Comparison of ENCODE assay signal across 28 mouse cellular contexts in the genomic region with DNA sequence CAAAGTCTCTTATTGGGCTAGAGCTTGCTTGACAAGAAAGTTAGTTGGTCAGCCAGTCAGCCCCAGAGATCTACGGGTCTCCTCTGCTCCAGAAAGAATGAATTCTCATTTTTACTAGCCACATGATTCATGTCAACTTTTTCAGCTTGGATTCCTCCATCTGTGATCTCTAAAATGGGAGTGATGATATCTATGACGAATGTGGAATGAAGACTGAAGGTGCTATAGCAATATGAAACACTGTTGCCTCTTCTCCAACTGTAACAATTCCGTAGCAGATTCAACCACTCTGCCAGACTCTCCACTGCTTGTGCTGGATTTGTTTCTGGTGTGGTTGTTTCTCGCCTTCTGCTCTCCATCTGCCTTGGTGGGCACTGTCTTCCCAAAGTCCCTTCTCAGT. TPM values are rescaled to one million over a fixed set of nuclear protein-coding genes. Genes with fewer than 3 reads are reported as not detected.
"Had no signal": no experiment of that assay in that cellular context is flagged by ENCODE, and none has a peak within 500 bp of the region (broad histone marks: within the 10 kb centered on the region; RNA-seq: fewer than 3 reads in every experiment).

No protein-coding gene starts in this region.

- H3K4me3 ChIP-seq: left cerebral cortex, adult 2 months; lung, embryonic 15.5 days; neural tube, embryonic 12.5 days; stomach, embryonic 15.5 days had no signal

- H3K36me3 ChIP-seq: lung, embryonic 15.5 days; neural tube, embryonic 12.5 days; stomach, embryonic 15.5 days had no signal

- H3K27ac ChIP-seq: left cerebral cortex, adult 2 months; liver, embryonic 14.5 days; lung, embryonic 15.5 days; neural tube, embryonic 12.5 days; stomach, embryonic 15.5 days had no signal

- H3K4me2 ChIP-seq: liver, embryonic 11.5 days; lung, embryonic 15.5 days; midbrain, embryonic 11.5 days; neural tube, embryonic 12.5 days; stomach, embryonic 15.5 days had no signal

- H3K4me1 ChIP-seq: neural tube, embryonic 12.5 days; stomach, embryonic 15.5 days had no signal

- H3K9ac ChIP-seq: liver, embryonic 14.5 days; liver, postnatal 0 days; lung, embryonic 15.5 days; neural tube, embryonic 12.5 days; stomach, embryonic 15.5 days had no signal

- H3K9me3 ChIP-seq: lung, embryonic 15.5 days; neural tube, embryonic 12.5 days; stomach, embryonic 15.5 days had no signal

- DNase-seq: layer of hippocampus, postnatal 36 days; liver, postnatal 0 days; midbrain, embryonic 14.5 days; retina, postnatal 1 day; right cerebral cortex, postnatal 25 days; spleen, adult 18-20 months; thymus, adult 18-20 months; thymus, postnatal 36 days had no signal

- H3K27me3 ChIP-seq: neural tube, embryonic 12.5 days; stomach, embryonic 15.5 days had no signal

- ATAC-seq: liver, postnatal 0 days had no signal

RNA-seq across cellular contexts. Expression of gene Rnf39, which starts 11.6 kb away (rescaled TPM):
- total RNA-seq: megakaryocyte progenitor cell, adult 5-6 weeks; megakaryocyte-erythroid progenitor cell, adult 5-6 weeks had no signal

RNA-seq across cellular contexts. Expression of gene Trim31, which starts 33.2 kb away (rescaled TPM):
- total RNA-seq: layer of hippocampus, adult 8-10 months; layer of hippocampus, postnatal 10 days; layer of hippocampus, postnatal 36 days; left cerebral cortex, adult 2 months; left cerebral cortex, postnatal 10 days; left cerebral cortex, postnatal 36 days; megakaryocyte progenitor cell, adult 5-6 weeks; megakaryocyte-erythroid progenitor cell, adult 5-6 weeks; midbrain, postnatal 0 days; neutrophil, adult 5-6 weeks had no signal
- polyA plus RNA-seq: kidney, embryonic 14.5 days; limb, embryonic 11.5 days; limb, embryonic 14.5 days; liver, embryonic 11.5 days; liver, embryonic 14.5 days; liver, postnatal 0 days; midbrain, embryonic 11.5 days; midbrain, embryonic 14.5 days; midbrain, postnatal 0 days; neural tube, embryonic 12.5 days; testis, adult 2 months; urinary bladder, adult 2 months had no signal
